Mouse (Mus musculus) lung, adult 2 months (tissue): ENCODE results near the gene Snw1.

Experiments used
- CTCF ChIP-seq: fragments of 200-500 bp; IDR thresholded peaks from 2 replicates; pipeline ENCODE4 v1.5.1; 2011; ENCODE audit warnings: mild to moderate bottlenecking, low read length, control low read depth; ENCODE audit not compliant: insufficient read depth
- POLR2A ChIP-seq: fragments of 200-500 bp; IDR thresholded peaks from 2 replicates; pipeline ENCODE4 v1.6.1; 2011; ENCODE audit warnings: low read depth, mild to moderate bottlenecking, control low read depth, low read length, borderline replicate concordance; ENCODE audit errors: extremely low read depth

DNA sequence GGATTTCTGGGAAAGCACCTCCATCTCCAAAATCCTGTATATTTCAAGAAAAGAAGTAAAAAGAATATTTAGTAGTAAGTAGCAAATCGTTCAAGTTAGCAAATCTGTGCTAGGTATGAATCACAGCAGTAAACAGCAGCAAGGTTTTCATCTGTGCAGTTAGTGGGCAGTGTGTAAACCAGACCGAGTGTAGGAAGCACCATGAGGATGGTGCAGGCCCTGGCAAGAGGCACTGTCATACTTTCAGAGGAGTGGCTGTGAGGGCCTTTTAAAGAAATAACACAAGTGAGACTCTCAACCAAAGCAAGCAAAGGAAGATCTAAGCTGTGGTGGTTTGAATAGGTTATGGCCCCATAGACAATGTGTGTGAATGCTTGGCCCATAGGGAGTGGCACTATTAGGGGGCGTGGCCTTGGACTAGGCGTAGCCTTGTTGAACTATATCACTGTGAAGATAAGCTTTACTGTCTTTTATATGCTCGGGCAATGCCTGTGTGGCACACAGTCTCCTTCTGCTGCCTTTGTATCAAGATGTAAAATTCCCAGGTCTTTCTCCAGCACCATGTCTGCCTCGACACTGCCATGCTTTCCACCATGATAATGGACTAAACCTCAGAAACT is 7.3 kb downstream of the Snw1 start:
- TF ChIP-seq POLR2A = no peak
- no peak for TF ChIP-seq CTCF
